Mouse (Mus musculus): ENCODE measurements around the gene Usp36. TPM values are rescaled to one million over a fixed set of nuclear protein-coding genes. Genes with fewer than 3 reads are reported as not detected.
A peak's percentile ranks its signal among the peaks of the same experiment; 100 is the strongest.
"Not testable (repeated sequence)": the region's sequence is repeated elsewhere in the genome, so short reads cannot be mapped to it uniquely, and the experiment has no call there.

Usp36 gene
- polyA plus RNA-seq, 1 experiment: 14.8 TPM

DNA sequence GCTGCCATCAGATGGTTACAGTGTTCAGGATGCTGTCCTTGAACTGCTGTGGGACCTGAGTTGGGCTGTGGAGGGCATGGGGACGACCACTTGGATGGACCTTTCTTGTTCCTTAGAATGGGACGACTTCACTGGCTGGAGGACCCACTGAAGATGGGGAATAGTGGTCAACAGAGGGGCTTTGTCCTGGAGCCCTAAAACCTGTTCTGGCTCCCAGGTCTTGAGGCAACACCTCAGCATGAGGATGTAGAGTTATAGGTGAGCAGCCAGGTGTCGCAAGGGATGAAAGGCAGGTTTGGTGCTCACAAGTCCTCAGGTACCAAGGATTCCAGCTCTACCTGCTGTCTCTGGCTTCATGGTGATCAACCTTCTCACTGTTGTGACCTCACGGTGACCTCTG lies 36.4 kb upstream of the Usp36 start:
- Histone ChIP-seq H3K9me3 (no peaks in the 10 kb centered on the region), H3K4me1 (peaks cover 9% of the 10 kb centered on the region), H3K36me3 (replicated peaks; ENCODE audit: low read length) (no peaks in the 10 kb centered on the region), H3K4me3 (replicated peaks) (peak overlapping the region; percentile 23), H3K27me3 (replicated peaks) (peaks cover 84% of the 10 kb centered on the region)
- TF ChIP-seq GATA1 (IDR thresholded peaks at IDR 0.05; ENCODE audit: borderline replicate concordance, low read length): no peak
- no peak for TF ChIP-seq FLI1 (IDR thresholded peaks at IDR 0.05; ENCODE audit: low read length)

- H3K27me3 ChIP-seq (replicated peaks): peaks cover 86% of the 10 kb centered on the region
- peaks cover 9% of the 10 kb centered on the region for H3K4me1 ChIP-seq
- H3K9me3 ChIP-seq: no peaks in the 10 kb centered on the region
- H3K36me3 ChIP-seq (replicated peaks; ENCODE audit: low read length): no peaks in the 10 kb centered on the region
- TF ChIP-seq GATA1 (IDR thresholded peaks at IDR 0.05; ENCODE audit: borderline replicate concordance, low read length) (no peak), FLI1 (IDR thresholded peaks at IDR 0.05; ENCODE audit: low read length) (no peak)
- H3K4me3 ChIP-seq (replicated peaks): no peak overlapping the region
Observed at GRCm38 (mm10) chr11:118324541-118324940, 34.5 kb upstream of the Usp36 start.

DNA sequence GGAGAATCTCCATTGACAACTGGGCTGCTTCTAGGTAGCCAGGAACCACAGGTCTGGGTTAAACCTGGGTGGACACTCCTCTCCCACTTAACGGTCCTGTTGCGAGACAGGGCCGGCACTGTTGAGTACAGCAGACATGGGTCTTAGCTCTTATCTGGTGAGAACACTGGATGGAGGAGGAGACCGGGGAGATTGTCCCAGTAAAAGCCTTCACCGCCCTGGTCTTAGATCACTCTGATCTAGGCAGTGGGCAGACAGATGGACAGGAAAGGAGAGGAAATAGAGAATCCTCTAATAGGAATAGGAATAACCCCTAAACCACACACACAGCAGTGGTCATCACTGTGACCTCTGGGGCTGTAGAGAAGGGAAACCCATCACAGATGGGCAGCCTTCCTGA lies 33.9 kb upstream of the Usp36 start:
- peaks cover 90% of the 10 kb centered on the region for H3K27me3 ChIP-seq (replicated peaks)
- no peaks in the 10 kb centered on the region for H3K36me3 ChIP-seq (replicated peaks; ENCODE audit: low read length)
- H3K4me1 ChIP-seq: peaks cover 9% of the 10 kb centered on the region
- TF ChIP-seq GATA1 (IDR thresholded peaks at IDR 0.05; ENCODE audit: borderline replicate concordance, low read length) (no peak), FLI1 (IDR thresholded peaks at IDR 0.05; ENCODE audit: low read length) (no peak)
- H3K4me3 ChIP-seq (replicated peaks): no peak overlapping the region
- H3K9me3 ChIP-seq: no peaks in the 10 kb centered on the region

- Histone ChIP-seq H3K36me3 (replicated peaks; ENCODE audit: low read length) (no peaks in the 10 kb centered on the region), H3K4me1 (peaks cover 9% of the 10 kb centered on the region), H3K27me3 (replicated peaks) (peaks cover 82% of the 10 kb centered on the region), H3K4me3 (replicated peaks) (no peak overlapping the region), H3K9me3 (no peaks in the 10 kb centered on the region)
- no peak for TF ChIP-seq FLI1 (IDR thresholded peaks at IDR 0.05; ENCODE audit: low read length)
- no peak for TF ChIP-seq GATA1 (IDR thresholded peaks at IDR 0.05; ENCODE audit: borderline replicate concordance, low read length)
Observed at GRCm38 (mm10) chr11:118322647-118323046, 32.6 kb upstream of the Usp36 start.

- Histone ChIP-seq H3K9me3 (no peaks in the 10 kb centered on the region), H3K4me3 (replicated peaks) (no peak overlapping the region), H3K27me3 (replicated peaks) (peaks cover 80% of the 10 kb centered on the region), H3K4me1 (peaks cover 9% of the 10 kb centered on the region), H3K36me3 (replicated peaks; ENCODE audit: low read length) (no peaks in the 10 kb centered on the region)
- no peak for TF ChIP-seq GATA1 (IDR thresholded peaks at IDR 0.05; ENCODE audit: borderline replicate concordance, low read length)
- no peak for TF ChIP-seq FLI1 (IDR thresholded peaks at IDR 0.05; ENCODE audit: low read length)
Observed at GRCm38 (mm10) chr11:118321971-118322370, 31.9 kb upstream of the Usp36 start.

GRCm38 (mm10) chr11:118321500-118321899 lies 31.5 kb upstream of the Usp36 start:
- Histone ChIP-seq H3K9me3 (no peaks in the 10 kb centered on the region), H3K36me3 (replicated peaks; ENCODE audit: low read length) (no peaks in the 10 kb centered on the region), H3K4me1 (peaks cover 9% of the 10 kb centered on the region), H3K4me3 (replicated peaks) (no peak overlapping the region), H3K27me3 (replicated peaks) (peaks cover 77% of the 10 kb centered on the region)
- no peak for TF ChIP-seq GATA1 (IDR thresholded peaks at IDR 0.05; ENCODE audit: borderline replicate concordance, low read length)
- no peak for TF ChIP-seq FLI1 (IDR thresholded peaks at IDR 0.05; ENCODE audit: low read length)

DNA sequence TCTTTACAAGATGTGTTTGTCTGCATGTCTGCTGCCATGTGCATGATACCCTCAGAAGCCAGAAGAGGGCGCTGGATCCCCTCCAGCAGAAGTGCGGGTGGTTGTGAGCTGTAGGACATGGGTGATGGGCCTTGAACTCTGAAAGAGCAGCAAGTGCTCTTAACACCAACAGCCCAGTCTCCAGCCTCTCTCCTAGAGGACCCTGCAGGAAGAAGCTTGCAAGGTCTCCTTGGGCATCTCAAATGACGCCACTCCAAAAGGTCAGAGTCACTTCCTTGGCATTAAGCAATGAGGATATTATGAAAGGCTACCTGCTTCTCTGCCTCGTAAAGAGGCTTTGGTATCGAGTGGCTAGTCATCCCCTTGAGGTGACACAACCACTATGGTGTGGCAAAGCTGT lies 28.6 kb upstream of the Usp36 start:
- Histone ChIP-seq H3K4me3 (replicated peaks) (no peak overlapping the region), H3K9me3 (no peaks in the 10 kb centered on the region), H3K27me3 (replicated peaks) (peaks cover 58% of the 10 kb centered on the region), H3K4me1 (no peaks in the 10 kb centered on the region), H3K36me3 (replicated peaks; ENCODE audit: low read length) (no peaks in the 10 kb centered on the region)
- no peak for TF ChIP-seq GATA1 (IDR thresholded peaks at IDR 0.05; ENCODE audit: borderline replicate concordance, low read length)
- no peak for TF ChIP-seq FLI1 (IDR thresholded peaks at IDR 0.05; ENCODE audit: low read length)

DNA sequence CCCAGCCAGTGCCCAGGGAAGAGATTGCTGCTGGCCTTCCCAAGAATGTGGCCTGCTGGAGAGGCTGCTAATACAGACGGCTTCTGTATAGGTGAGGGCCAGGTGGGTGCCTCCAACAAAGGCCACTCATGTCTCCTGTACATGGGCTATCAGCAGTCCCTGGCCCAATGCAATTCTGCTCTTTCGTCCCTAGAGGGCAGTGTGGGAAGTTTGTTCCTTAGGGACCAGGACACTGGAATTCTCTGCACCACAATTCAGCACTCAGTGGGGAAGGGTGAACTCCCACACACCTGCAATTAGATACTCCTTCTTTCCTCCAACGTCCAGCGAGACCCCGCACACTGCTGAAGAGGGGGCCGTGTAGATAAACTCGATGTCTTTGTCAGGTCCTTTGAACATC lies 27.1 kb upstream of the Usp36 start:
- no peak overlapping the region for H3K4me3 ChIP-seq (replicated peaks)
- TF ChIP-seq GATA1 (IDR thresholded peaks at IDR 0.05; ENCODE audit: borderline replicate concordance, low read length): no peak
- TF ChIP-seq FLI1 (IDR thresholded peaks at IDR 0.05; ENCODE audit: low read length): no peak
- no peaks in the 10 kb centered on the region for H3K4me1 ChIP-seq
- peaks cover 49% of the 10 kb centered on the region for H3K27me3 ChIP-seq (replicated peaks)
- H3K9me3 ChIP-seq: no peaks in the 10 kb centered on the region
- no peaks in the 10 kb centered on the region for H3K36me3 ChIP-seq (replicated peaks; ENCODE audit: low read length)

DNA sequence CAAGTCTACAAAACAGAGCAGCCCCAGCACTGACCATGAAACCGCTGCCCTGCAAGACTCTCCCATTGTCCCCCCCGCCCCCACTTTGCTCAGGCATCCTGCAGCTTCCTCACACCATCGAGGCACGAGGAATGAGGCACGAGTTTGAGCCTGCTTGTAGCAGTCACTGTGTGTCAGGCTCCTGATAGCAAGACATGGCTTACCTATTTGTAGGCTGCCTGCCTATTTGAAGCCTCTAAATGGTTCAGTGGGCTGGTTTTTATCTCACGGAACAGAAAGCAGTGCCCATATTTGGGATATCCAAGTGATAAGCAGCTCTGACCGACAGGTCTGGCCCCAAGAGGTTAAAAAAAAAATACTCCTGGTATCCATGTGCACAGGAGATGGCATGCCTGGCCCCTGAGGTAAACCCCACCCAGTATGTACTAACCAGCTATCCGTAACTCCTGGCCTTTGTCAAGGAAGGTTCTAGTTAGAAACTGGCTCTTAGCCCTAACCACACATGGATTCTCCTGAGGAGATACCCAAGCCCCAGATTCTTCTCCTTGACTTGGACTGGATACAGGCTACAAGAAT lies 26.3 kb upstream of the Usp36 start:
- Histone ChIP-seq H3K9me3 (no peaks in the 10 kb centered on the region), H3K27me3 (replicated peaks) (peaks cover 40% of the 10 kb centered on the region), H3K36me3 (replicated peaks; ENCODE audit: low read length) (no peaks in the 10 kb centered on the region), H3K4me1 (peaks cover 7% of the 10 kb centered on the region; the same call in 1 of the 2 replicates), H3K4me3 (replicated peaks) (no peak overlapping the region)
- TF ChIP-seq GATA1 (IDR thresholded peaks at IDR 0.05; ENCODE audit: borderline replicate concordance, low read length) (no peak), FLI1 (IDR thresholded peaks at IDR 0.05; ENCODE audit: low read length) (no peak)

DNA sequence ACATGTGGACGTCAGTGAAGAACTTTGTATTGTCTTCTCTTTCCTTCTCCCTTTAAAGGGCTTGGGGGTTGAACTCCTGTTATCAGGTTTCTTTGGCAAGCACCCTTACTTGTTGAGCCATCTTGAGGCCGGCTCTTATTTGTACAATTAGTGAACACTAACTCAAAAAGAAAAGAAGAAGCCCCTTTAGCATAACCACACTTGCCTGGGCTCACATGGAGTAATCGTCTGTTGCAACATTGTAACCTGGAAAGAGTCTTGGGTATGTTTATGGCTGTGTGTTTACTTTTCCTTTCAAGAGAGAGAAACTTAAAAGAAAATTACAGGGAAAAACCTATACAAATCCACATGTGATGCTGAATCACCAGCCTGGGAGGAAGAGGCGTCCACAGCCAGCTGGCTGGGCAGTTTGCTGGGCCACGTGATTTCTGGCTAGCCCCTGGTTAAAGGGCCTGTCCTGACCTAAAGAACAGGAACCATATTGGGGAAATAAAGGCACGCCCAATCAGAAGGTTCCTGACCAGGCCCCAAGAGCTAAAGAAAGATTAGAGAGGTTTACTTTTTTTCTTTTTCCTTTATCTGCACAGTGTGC lies 22.2 kb upstream of the Usp36 start:
- TF ChIP-seq FLI1 (IDR thresholded peaks at IDR 0.05; ENCODE audit: low read length): no peak
- TF ChIP-seq GATA1 (IDR thresholded peaks at IDR 0.05; ENCODE audit: borderline replicate concordance, low read length): no peak
- Histone ChIP-seq H3K36me3 (replicated peaks; ENCODE audit: low read length) (no peaks in the 10 kb centered on the region), H3K9me3 (peaks cover 20% of the 10 kb centered on the region), H3K4me3 (replicated peaks) (no peak overlapping the region), H3K27me3 (replicated peaks) (peaks cover 20% of the 10 kb centered on the region), H3K4me1 (peaks cover 7% of the 10 kb centered on the region; the same call in 1 of the 2 replicates)

DNA sequence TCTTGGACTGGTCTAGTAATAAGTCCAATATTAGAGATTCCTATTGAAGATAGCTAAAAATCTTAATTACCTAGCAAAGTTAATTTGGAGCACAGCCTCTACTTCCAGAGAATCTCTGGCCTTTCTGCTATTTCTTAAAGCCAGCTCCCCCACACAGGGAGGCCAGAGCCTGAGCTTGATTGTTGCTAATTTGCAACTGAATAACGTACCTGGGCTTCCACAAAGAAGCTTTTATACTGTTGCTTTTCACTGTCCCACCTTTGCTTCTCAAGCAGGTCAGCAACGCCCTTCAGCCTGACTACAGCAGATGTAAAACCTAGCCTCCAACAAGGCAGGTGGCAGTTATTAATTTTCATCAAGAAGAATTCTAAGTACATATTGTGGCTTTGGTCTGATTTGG lies 17.9 kb upstream of the Usp36 start:
- H3K27me3 ChIP-seq (replicated peaks): peaks cover 16% of the 10 kb centered on the region
- not testable (repeated sequence) for H3K4me1 ChIP-seq; H3K36me3 ChIP-seq (replicated peaks; ENCODE audit: low read length); H3K4me3 ChIP-seq (replicated peaks)
- peaks cover 20% of the 10 kb centered on the region for H3K9me3 ChIP-seq

- Histone ChIP-seq H3K27me3 (replicated peaks) (peaks cover 32% of the 10 kb centered on the region), H3K9me3 (peaks cover 11% of the 10 kb centered on the region)
- H3K4me1 ChIP-seq; H3K4me3 ChIP-seq (replicated peaks); H3K36me3 ChIP-seq (replicated peaks; ENCODE audit: low read length): not testable (repeated sequence)
Observed at GRCm38 (mm10) chr11:118303959-118304358, 13.9 kb upstream of the Usp36 start.
